Mouse (Mus musculus) embryonic stem cell, embryonic (primary cell): ENCODE results near the gene Ssr2.

Experiments used
- CTCF ChIA-PET, 4 experiments: fragments of 300-600 bp in 2 of 4; fragments of 350-600 bp in 2 of 4; sonication (Branson Sonifier 250); formaldehyde crosslinking; loops; one replicate each; lab custom pipeline; 2022; ENCODE audit warnings: inconsistent platforms in 2 of 4; lab: Charles Lee
- POLR2A ChIA-PET, 4 experiments: fragments of 300-600 bp in 2 of 4; fragments of 350-600 bp in 2 of 4; sonication (Branson Sonifier 250); formaldehyde crosslinking; loops; one replicate each; lab custom pipeline; 2022; ENCODE audit warnings: antibody characterized with exemption in 4 of 4, inconsistent platforms in 1 of 4; lab: Charles Lee

Gene Ssr2

GRCm38 (mm10) chr3:88566536-88567061, 9.1 kb upstream of the Ssr2 start:
- ChIA-PET CTCF (interaction anchor here in 1 of 4 experiments (1.1 kb wide), 1 partner anchor 12 kb away, joined by 6 read pairs; the partner anchor contains the start of gene Ubqln4), POLR2A (interaction anchor here in 3 of 4 experiments (0.5 to 69.6 kb wide), 16 partner anchors 3 to 681 kb away, joined by 3 to 2954 read pairs (median 5); partner anchors contain the start of genes Lamtor2 (in 3 of the 3), Ssr2 (in 3 of the 3), Ubqln4 (in 3 of the 3) and Mex3a (in 1 of the 3))

DNA sequence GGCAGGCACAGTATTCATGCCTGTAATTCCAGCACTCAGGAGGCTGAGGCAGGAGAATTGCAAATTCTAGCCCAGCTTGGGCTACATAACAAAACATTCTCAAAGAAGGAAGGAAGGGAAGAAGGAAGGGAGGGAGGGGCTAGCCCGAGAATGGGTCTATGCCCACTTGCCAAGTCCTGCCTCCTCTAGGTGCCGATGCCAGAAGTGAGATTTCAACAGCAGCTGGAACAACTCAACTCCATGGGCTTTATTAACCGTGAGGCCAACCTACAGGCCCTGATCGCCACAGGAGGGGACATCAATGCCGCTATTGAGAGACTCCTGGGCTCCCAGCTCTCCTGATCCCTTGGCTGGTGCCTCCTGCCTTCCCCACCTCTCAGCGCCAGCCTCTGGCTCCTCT, 7.8 kb upstream of the Ssr2 start:
- CTCF ChIA-PET = interaction anchor here in 3 of 4 experiments (0.7 to 1.1 kb wide), 7 partner anchors 10 to 84 kb away, joined by 3 to 7 read pairs (median 3); no protein-coding TSS in a partner anchor
- POLR2A ChIA-PET = interaction anchor here (0.6 to 69.6 kb wide), 29 partner anchors 2 to 362 kb away, joined by 3 to 2954 read pairs (median 7); partner anchors contain the start of genes Lamtor2 (in 3 of the 4), Ubqln4 (in 3 of the 4), Arhgef2 (in 2 of the 4) and Mex3a (in 2 of the 4)

GRCm38 (mm10) chr3:88568615-88569014, 7.1 kb upstream of the Ssr2 start:
- CTCF ChIA-PET = interaction anchor here in 3 of 4 experiments (0.7 to 2.8 kb wide), 8 partner anchors 10 to 85 kb away, joined by 3 to 12 read pairs (median 3); partner anchors contain the start of genes Lamtor2 (in 1 of the 3) and Ubqln4 (in 1 of the 3)
- POLR2A ChIA-PET = interaction anchor here (0.7 to 69.6 kb wide), 39 partner anchors 1 to 233 kb away, joined by 3 to 2954 read pairs (median 8); partner anchors contain the start of genes Lamtor2 (in 3 of the 4), Mex3a (in 3 of the 4), Rab25 (in 3 of the 4) and Ubqln4 (in 3 of the 4)

DNA sequence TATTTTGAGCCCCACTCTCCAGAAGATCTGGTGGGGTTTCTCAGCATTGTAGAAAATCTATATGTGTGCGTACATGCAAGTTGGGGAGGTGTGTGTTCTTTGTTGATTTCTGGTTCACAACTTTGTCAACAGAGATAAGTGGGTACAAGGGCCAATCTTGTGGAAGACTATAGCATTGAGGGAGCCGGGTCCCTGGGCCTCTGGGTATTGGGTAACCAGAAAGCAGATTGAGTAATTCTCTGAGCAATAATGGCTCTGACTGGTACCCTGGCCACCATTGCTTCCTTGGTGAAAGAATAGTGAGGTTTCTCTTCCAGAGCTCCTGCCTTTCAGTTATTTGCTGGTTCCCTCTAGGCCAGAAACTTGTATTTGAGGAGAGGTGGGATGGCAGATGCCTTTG, 6.6 kb upstream of the Ssr2 start:
- CTCF ChIA-PET = interaction anchor here in 1 of 4 experiments (2.8 kb wide), 1 partner anchor 15 kb away, joined by 12 read pairs; the partner anchor contains the start of genes Lamtor2 and Ubqln4
- POLR2A ChIA-PET = interaction anchor here in 3 of 4 experiments (0.6 to 69.6 kb wide), 43 partner anchors 1 to 535 kb away, joined by 3 to 2954 read pairs (median 10); partner anchors contain the start of genes Lamtor2 (in 3 of the 3), Mex3a (in 3 of the 3), Rab25 (in 3 of the 3) and Ubqln4 (in 3 of the 3)

DNA sequence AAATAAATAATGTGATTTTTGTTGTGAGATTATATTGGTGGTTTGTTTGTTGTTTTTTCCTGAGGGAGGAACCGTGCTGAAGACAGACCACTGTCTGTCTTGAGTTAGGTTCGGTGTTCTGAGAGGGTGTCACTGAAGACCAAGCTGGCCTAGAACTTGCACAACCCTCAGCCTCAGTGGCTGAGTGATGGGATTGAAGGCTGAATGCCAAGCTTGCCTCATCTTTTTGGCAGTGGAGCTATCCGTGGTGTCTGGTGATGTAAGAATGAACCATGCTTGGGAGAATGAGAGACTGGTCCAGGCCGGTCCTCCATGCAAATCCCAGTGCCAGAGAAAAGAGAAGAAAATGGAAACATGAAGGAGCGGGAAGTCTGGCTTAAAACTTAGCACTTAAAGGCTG, 6.0 kb upstream of the Ssr2 start:
- ChIA-PET CTCF (interaction anchor here in 2 of 4 experiments (1.4 to 2.8 kb wide), 3 partner anchors 16 to 25 kb away, joined by 3 to 12 read pairs (median 6); partner anchors contain the start of genes Ubqln4 (in 2 of the 2) and Lamtor2 (in 1 of the 2)), POLR2A (interaction anchor here (0.6 to 69.6 kb wide), 66 partner anchors 0 to 534 kb away, joined by 3 to 2954 read pairs (median 6); partner anchors contain the start of genes Lamtor2 (in 3 of the 4), Mex3a (in 3 of the 4), Pmf1 (in 3 of the 4) and Ubqln4 (in 3 of the 4))

GRCm38 (mm10) chr3:88570341-88570740, 5.3 kb upstream of the Ssr2 start:
- POLR2A ChIA-PET = interaction anchor here (0.6 to 69.6 kb wide), 71 partner anchors 1 to 289 kb away, joined by 3 to 2954 read pairs (median 5); partner anchors contain the start of genes Lamtor2 (in 3 of the 4), Mex3a (in 3 of the 4), Pmf1 (in 3 of the 4) and Rab25 (in 3 of the 4)
- CTCF ChIA-PET = interaction anchor here in 2 of 4 experiments (0.7 to 2.8 kb wide), 4 partner anchors 16 to 82 kb away, joined by 3 to 12 read pairs (median 4); partner anchors contain the start of genes Ubqln4 (in 2 of the 2) and Lamtor2 (in 1 of the 2)

DNA sequence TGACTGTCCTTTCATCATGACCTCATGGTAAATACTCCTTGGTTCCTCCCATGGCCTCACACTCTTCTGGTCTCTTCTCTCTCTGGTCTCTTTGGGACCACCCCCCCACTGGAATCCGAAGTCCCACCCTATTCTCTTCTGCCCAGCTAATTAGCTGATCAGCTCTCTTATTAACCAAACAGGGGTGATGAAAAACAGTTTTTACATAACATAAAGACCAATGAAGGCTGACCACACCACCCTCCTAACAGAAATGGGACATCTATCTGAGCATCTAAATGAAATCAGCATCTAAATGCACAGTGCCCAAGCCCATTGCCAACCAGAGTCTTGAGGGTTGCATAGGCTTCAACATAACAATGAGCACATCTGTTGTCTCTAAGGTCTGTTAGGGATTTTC, 3.8 kb upstream of the Ssr2 start:
- CTCF ChIA-PET = interaction anchor here (0.8 to 2.8 kb wide), 15 partner anchors 9 to 105 kb away, joined by 3 to 12 read pairs (median 4); partner anchors contain the start of genes Lamtor2 (in 1 of the 4), Mex3a (in 1 of the 4) and Ubqln4 (in 1 of the 4)
- POLR2A ChIA-PET = interaction anchor here (0.6 to 69.6 kb wide), 91 partner anchors 2 to 666 kb away, joined by 3 to 2954 read pairs (median 7); partner anchors contain the start of genes Smg5 (in 4 of the 4), Tmem79 (in 4 of the 4), Lamtor2 (in 3 of the 4) and Lmna (in 3 of the 4)

- ChIA-PET CTCF (interaction anchor here in 2 of 4 experiments (1.2 to 2.8 kb wide), 9 partner anchors 11 to 106 kb away, joined by 3 to 12 read pairs (median 5); partner anchors contain the start of genes Lamtor2 (in 1 of the 2) and Ubqln4 (in 1 of the 2)), POLR2A (interaction anchor here (0.6 to 69.6 kb wide), 72 partner anchors 3 to 1675 kb away, joined by 3 to 2954 read pairs (median 8); partner anchors contain the start of genes Lamtor2 (in 4 of the 4), Mex3a (in 3 of the 4), Smg5 (in 3 of the 4) and Tmem79 (in 3 of the 4))
Measured at GRCm38 (mm10) chr3:88572835-88573234, 2.8 kb upstream of the Ssr2 start.

DNA sequence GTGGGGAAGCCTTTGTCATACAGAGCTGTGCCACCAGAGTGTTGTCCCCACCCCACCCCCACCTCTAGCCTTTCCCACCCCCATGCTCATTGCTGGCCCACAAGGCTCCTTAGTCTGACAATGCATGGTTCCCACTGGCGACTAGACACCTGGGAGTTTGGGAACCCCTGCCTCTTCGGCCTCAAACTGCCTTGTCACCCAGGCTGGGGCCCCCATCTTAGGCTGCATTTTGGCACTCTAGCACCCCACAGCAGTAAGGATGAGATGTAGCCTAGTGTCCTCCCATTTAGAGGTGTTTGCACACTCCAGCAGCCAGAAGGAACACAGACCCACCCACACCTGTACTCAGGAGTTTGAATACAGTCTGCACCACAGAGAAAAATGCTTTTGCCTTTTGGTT, 1.9 kb upstream of the Ssr2 start:
- POLR2A ChIA-PET = interaction anchor here (0.7 to 69.6 kb wide), 39 partner anchors 4 to 653 kb away, joined by 3 to 2954 read pairs (median 10); partner anchors contain the start of genes Lamtor2 (in 4 of the 4), Ubqln4 (in 3 of the 4), Arhgef2 (in 2 of the 4) and Khdc4 (in 2 of the 4)
- CTCF ChIA-PET = interaction anchor here in 1 of 4 experiments (1.2 to 2.8 kb wide), 3 partner anchors 12 to 18 kb away, joined by 4 to 12 read pairs (median 7); no protein-coding TSS in a partner anchor

DNA sequence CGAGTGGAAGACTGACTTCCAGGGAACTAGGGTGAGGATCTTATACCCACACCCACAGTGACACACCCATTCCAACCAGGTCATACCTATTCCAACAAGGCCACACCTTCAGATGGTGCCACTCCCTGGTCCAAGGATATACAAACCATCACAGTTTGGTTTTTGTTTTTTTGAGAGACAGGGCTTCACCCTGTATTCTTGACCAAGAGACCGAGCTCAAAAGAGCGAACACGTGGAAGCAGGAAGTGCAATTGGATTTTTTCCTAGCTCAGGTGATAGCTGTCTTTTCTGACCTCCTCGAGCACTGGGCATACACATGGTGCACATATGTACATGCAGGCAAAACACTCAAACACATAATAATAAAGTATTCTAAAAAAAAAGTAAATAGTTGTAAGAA, 2.2 kb downstream of the Ssr2 start:
- ChIA-PET POLR2A (interaction anchor here (0.6 to 69.6 kb wide), 42 partner anchors 7 to 1444 kb away, joined by 3 to 2954 read pairs (median 6); partner anchors contain the start of genes Lamtor2 (in 4 of the 4), Ubqln4 (in 4 of the 4), Arhgef2 (in 2 of the 4) and Rab25 (in 2 of the 4)), CTCF (interaction anchor here in 1 of 4 experiments (0.7 to 1.1 kb wide), 2 partner anchors 10 to 25 kb away, joined by 3 read pairs; no protein-coding TSS in a partner anchor)

- ChIA-PET CTCF (interaction anchor here in 2 of 4 experiments (0.6 to 1.1 kb wide), 3 partner anchors 11 to 26 kb away, joined by 3 read pairs; partner anchors contain the start of gene Lamtor2 (in 1 of the 2)), POLR2A (interaction anchor here (0.6 to 69.6 kb wide), 40 partner anchors 8 to 1443 kb away, joined by 3 to 2954 read pairs (median 6); partner anchors contain the start of genes Lamtor2 (in 3 of the 4), Ubqln4 (in 3 of the 4), Arhgef2 (in 2 of the 4) and Rab25 (in 2 of the 4))
Measured at GRCm38 (mm10) chr3:88578498-88579424, 3.1 kb downstream of the Ssr2 start.

- POLR2A ChIA-PET = interaction anchor here in 3 of 4 experiments (1.4 to 69.6 kb wide), 19 partner anchors 9 to 244 kb away, joined by 4 to 2954 read pairs (median 11); partner anchors contain the start of genes Lamtor2 (in 3 of the 3), Ubqln4 (in 3 of the 3), Arhgef2 (in 2 of the 3) and Lmna (in 1 of the 3)
- CTCF ChIA-PET = interaction anchor here in 2 of 4 experiments (0.6 to 1.5 kb wide), 2 partner anchors 25 to 27 kb away, joined by 3 read pairs; partner anchors contain the start of gene Lamtor2 (in 1 of the 2)
Measured at GRCm38 (mm10) chr3:88579454-88580117, 3.9 kb downstream of the Ssr2 start.

GRCm38 (mm10) chr3:88585769-88586168, 10.1 kb downstream of the Ssr2 start:
- ChIA-PET POLR2A (interaction anchor here (0.6 to 69.6 kb wide), 52 partner anchors 9 to 796 kb away, joined by 3 to 2954 read pairs (median 5); partner anchors contain the start of genes Ssr2 (in 4 of the 4), Arhgef2 (in 2 of the 4), Lamtor2 (in 2 of the 4) and Rab25 (in 2 of the 4)), CTCF (interaction anchor here (0.6 to 3.3 kb wide), 13 partner anchors 13 to 56 kb away, joined by 3 to 11 read pairs (median 5); partner anchors contain the start of genes Lamtor2 (in 1 of the 4) and Ubqln4 (in 1 of the 4))

DNA sequence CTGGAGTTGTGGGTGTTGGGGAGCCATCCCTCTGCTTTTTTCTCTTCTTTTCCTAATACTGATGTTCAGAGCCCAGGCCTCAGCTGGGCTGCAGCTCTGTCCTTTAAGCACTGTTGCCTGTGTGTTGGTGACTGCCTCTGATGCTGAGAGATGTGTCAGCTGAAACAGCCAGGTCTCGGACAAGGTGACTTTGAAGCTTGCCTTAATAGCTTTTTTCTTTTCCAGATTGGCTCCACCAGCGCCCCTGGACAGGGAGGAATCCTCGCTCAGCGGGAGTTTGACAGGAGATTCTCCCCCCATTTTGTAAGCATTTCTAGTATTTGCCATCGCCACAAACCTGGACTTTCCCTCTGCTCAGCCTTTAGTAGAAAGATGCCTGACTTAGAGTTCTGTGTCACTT, 11.0 kb downstream of the Ssr2 start:
- POLR2A ChIA-PET = interaction anchor here (0.6 to 69.6 kb wide), 56 partner anchors 10 to 409 kb away, joined by 3 to 2954 read pairs (median 5); partner anchors contain the start of genes Ssr2 (in 4 of the 4), Rab25 (in 3 of the 4), Arhgef2 (in 2 of the 4) and Lamtor2 (in 2 of the 4)
- CTCF ChIA-PET = interaction anchor here (0.6 to 3.3 kb wide), 14 partner anchors 12 to 505 kb away, joined by 3 to 11 read pairs (median 4); partner anchors contain the start of genes Lamtor2 (in 1 of the 4), Lmna (in 1 of the 4) and Ubqln4 (in 1 of the 4)
